24 mouse cellular contexts compared by ENCODE assay signal in genomic region chr12:4127346-4127745, GRCm38 (mm10). TPM values are rescaled to one million over a fixed set of nuclear protein-coding genes. Genes with fewer than 3 reads are reported as not detected.
DNase-seq lines count a peak whose midpoint lies in the region; ATAC-seq and TF ChIP-seq lines count a peak whose summit lies in the region.
"Had no signal": no experiment of that assay in that cellular context is flagged by ENCODE, and none has a peak within 500 bp of the region (broad histone marks: within the 10 kb centered on the region; RNA-seq: fewer than 3 reads in every experiment).

No protein-coding gene starts in this region.

- no peak for ATAC-seq in hindbrain, postnatal 0 days
- ATAC-seq: forebrain, embryonic 14.5 days; intestine, embryonic 16.5 days; Patski had no signal

- TF ChIP-seq CTCF in gastrocnemius, adult 2 months (IDR thresholded peaks at IDR 0.05): no peak
- no peak for TF ChIP-seq CTCF in hindbrain, postnatal 0 days (IDR thresholded peaks at IDR 0.05; ENCODE audit: low read depth)

- no peaks in the 10 kb centered on the region for H3K4me1 ChIP-seq in hindbrain, postnatal 0 days (ENCODE audit: insufficient read depth, low read length)
- H3K4me1 ChIP-seq: embryonic facial prominence, embryonic 13.5 days; heart, embryonic 15.5 days had no signal

- 0 out of 2 replicates have a peak, but pooled peaks cover 3% of the 10 kb centered on the region for H3K9me3 ChIP-seq in hindbrain, postnatal 0 days (ENCODE audit: low read length)
- H3K9me3 ChIP-seq: embryonic facial prominence, embryonic 13.5 days; heart, embryonic 15.5 days; hindbrain, embryonic 10.5 days had no signal

- no peaks in the 10 kb centered on the region for H3K27me3 ChIP-seq in hindbrain, postnatal 0 days (ENCODE audit: insufficient read depth, low read length)
- H3K27me3 ChIP-seq: embryonic facial prominence, embryonic 13.5 days; heart, embryonic 15.5 days; Patski had no signal

- no peaks in the 10 kb centered on the region for H3K36me3 ChIP-seq in hindbrain, postnatal 0 days (ENCODE audit: insufficient read depth, low read length)
- H3K36me3 ChIP-seq: embryonic facial prominence, embryonic 13.5 days; G1E; heart, embryonic 15.5 days; hindbrain, embryonic 10.5 days had no signal

- H3K9ac ChIP-seq in hindbrain, postnatal 0 days (replicated peaks; ENCODE audit: low read length): no peak overlapping the region
- H3K9ac ChIP-seq: embryonic facial prominence, embryonic 13.5 days; heart, embryonic 15.5 days; hindbrain, embryonic 14.5 days had no signal

- no peak overlapping the region for H3K27ac ChIP-seq in gastrocnemius, adult 2 months
- H3K27ac ChIP-seq in hindbrain, postnatal 0 days: no peak overlapping the region
- H3K27ac ChIP-seq: embryonic facial prominence, embryonic 13.5 days; heart, adult 2 months; heart, embryonic 15.5 days; hindbrain, embryonic 10.5 days; hindbrain, embryonic 14.5 days had no signal

- intact Hi-C loops in gastrocnemius, adult 2 months (cut with DNase I): no loop called here

- H3K4me2 ChIP-seq in hindbrain, postnatal 0 days (ENCODE audit: low read depth, low read length): no peak overlapping the region
- H3K4me2 ChIP-seq: embryonic facial prominence, embryonic 13.5 days; heart, embryonic 11.5 days; heart, embryonic 15.5 days; hindbrain, embryonic 14.5 days had no signal

- WGBS in hindbrain, postnatal 0 days: 79% methylated on average over 7 of the region's 7 CpGs

- H3K4me3 ChIP-seq in gastrocnemius, adult 2 months: no peak overlapping the region
- H3K4me3 ChIP-seq in hindbrain, postnatal 0 days (ENCODE audit: low read length): no peak overlapping the region
- H3K4me3 ChIP-seq: embryonic facial prominence, embryonic 13.5 days; heart, adult 2 months; heart, embryonic 15.5 days; hindbrain, embryonic 10.5 days had no signal

- DNase-seq in adrenal gland, adult 2 months: peak; percentile 34
- no peak for DNase-seq in adrenal gland, postnatal 14 days
- peak; percentile 13 for DNase-seq in gastrocnemius, adult 2 months
- no peak for DNase-seq in gastrocnemius, adult 18-20 months (ENCODE audit: low spot score)
- DNase-seq in ES-CJ7 (ENCODE audit: low read depth, low spot score) (peak; percentile 30), R1 (ENCODE audit: low read depth, low spot score) (peak; percentile 58)
- DNase-seq in hindbrain, postnatal 0 days (ENCODE audit: low spot score): no peak
- DNase-seq in layer of hippocampus, postnatal 14 days (ENCODE audit: low spot score in 2 of 2): no peak
- DNase-seq: cerebellum, adult 18-20 months; cerebellum, adult 9-11 months; cerebellum, postnatal 36 days; gastrocnemius, postnatal 10 days; heart, adult 2 months; heart, postnatal 14 days; kidney, adult 2 months had no signal

RNA-seq across cellular contexts. Expression of gene Adcy3, which starts 5.6 kb away (rescaled TPM):
- 10 to 100 TPM; 43.3 to 94.2 TPM for total RNA-seq in adrenal gland, adult 2 months (2021)
- 25.1 and 25.5 TPM in 2 replicates for polyA plus RNA-seq in adrenal gland, adult 2 months (2012; rRNA removed)
- 28.4 and 36.3 TPM in 2 replicates for total RNA-seq in adrenal gland, postnatal 14 days (2021)
- total RNA-seq in gastrocnemius, adult 2 months (2021): 1 to 10 TPM; 1.0 to 2.0 TPM
- 1 to 10 TPM; 1.2 to 1.6 TPM for total RNA-seq in gastrocnemius, adult 18-20 months (2021)
- 40.4 and 40.9 TPM in 2 replicates for total RNA-seq in hindbrain, postnatal 0 days (2014; rRNA removed)
- 11.5 and 12.5 TPM in 2 replicates for polyA plus RNA-seq in hindbrain, postnatal 0 days (2015; fragmentation: Nextera tagmentation; extraction: Ambion mirVana)
- 10 to 100 TPM; 44.8 to 49.4 TPM for total RNA-seq in layer of hippocampus, postnatal 14 days (2021)
- polyA plus RNA-seq: G1E had no signal

RNA-seq across cellular contexts. Expression of gene Dnajc27, which starts 45.0 kb away (rescaled TPM):
- 1 to 10 TPM; 3.4 to 6.4 TPM for total RNA-seq in adrenal gland, adult 2 months (2021)
- polyA plus RNA-seq in adrenal gland, adult 2 months (2012; rRNA removed): 3.5 and 3.9 TPM in 2 replicates
- 4.9 and 6.0 TPM in 2 replicates for total RNA-seq in adrenal gland, postnatal 14 days (2021)
- 10 to 100 TPM; 30.9 to 38.3 TPM for total RNA-seq in gastrocnemius, adult 2 months (2021)
- 10 to 100 TPM; 35.0 to 39.3 TPM for total RNA-seq in gastrocnemius, adult 18-20 months (2021)
- 47.4 and 49.5 TPM in 2 replicates for total RNA-seq in hindbrain, postnatal 0 days (2014; rRNA removed)
- polyA plus RNA-seq in hindbrain, postnatal 0 days (2015; fragmentation: Nextera tagmentation; extraction: Ambion mirVana): 24.2 and 25.2 TPM in 2 replicates
- 10 to 100 TPM; 68.7 to 77.1 TPM for total RNA-seq in layer of hippocampus, postnatal 14 days (2021)

Comparison
In these comparisons a context has a peak if more than half of its experiments do, and no peak if none do; other contexts are left out.
1. DNase-seq: peak in adrenal gland, adult 2 months (single experiment), gastrocnemius, adult 2 months (single experiment), ES-CJ7 (single experiment) and R1 (single experiment); none in adrenal gland, postnatal 14 days (single experiment), gastrocnemius, adult 18-20 months (single experiment), hindbrain, postnatal 0 days (single experiment) and layer of hippocampus, postnatal 14 days (0 of 2).